Mouse (Mus musculus) liver, postnatal 0 days (tissue): ENCODE measurements around the gene Atad1. TPM values are rescaled to one million over a fixed set of nuclear protein-coding genes. Genes with fewer than 3 reads are reported as not detected.

Source experiments
- ATAC-seq: fragments of 200-750 bp; cut with Nextera tagmentation; 2 replicates; pipeline ENCODE4 v1.8.0; 2017; ENCODE audit warnings: mild to moderate bottlenecking, moderate library complexity
- DNase-seq: peaks from one replicate; pipeline ENCODE4 v3.0.0-alpha.2; 2016
- H3K27ac ChIP-seq: fragments of 300-500 bp; sonication (generic); 2 replicates; pipeline ENCODE4 v1.5.1; 2014; ENCODE audit warnings: antibody characterized with exemption, moderate library complexity, mild to moderate bottlenecking, low read depth
- H3K27me3 ChIP-seq: fragments of 300-500 bp; sonication (generic); 2 replicates; pipeline ENCODE4 v1.6.1; 2014; ENCODE audit warnings: low read length, control low read depth, mixed read lengths; ENCODE audit not compliant: insufficient read depth
- H3K36me3 ChIP-seq: fragments of 300-500 bp; sonication (generic); replicated peaks from 2 replicates; pipeline ENCODE4 v1.6.1; 2014; ENCODE audit warnings: mild to moderate bottlenecking, control low read depth, low read length, moderate library complexity, mixed read lengths; ENCODE audit not compliant: insufficient read depth
- H3K4me1 ChIP-seq: fragments of 300-500 bp; sonication (generic); 2 replicates; pipeline ENCODE4 v1.6.1; 2014; ENCODE audit warnings: antibody characterized with exemption, mild to moderate bottlenecking, control low read depth; ENCODE audit not compliant: insufficient read depth
- H3K4me2 ChIP-seq: fragments of 300-500 bp; sonication (generic); 2 replicates; pipeline ENCODE4 v1.6.1; 2014; ENCODE audit warnings: low read depth, mild to moderate bottlenecking, low read length, moderate library complexity, mixed read lengths
- H3K4me3 ChIP-seq: fragments of 300-500 bp; sonication (generic); 2 replicates; pipeline ENCODE4 v1.5.1; 2014; ENCODE audit warnings: low read depth, low read length
- H3K9ac ChIP-seq: fragments of 300-500 bp; sonication (generic); replicated peaks from 2 replicates; pipeline ENCODE4 v1.6.1; 2014; ENCODE audit warnings: mild to moderate bottlenecking, moderate library complexity
- H3K9me3 ChIP-seq: fragments of 300-500 bp; sonication (generic); 2 replicates; pipeline ENCODE4 v1.6.1; 2016; ENCODE audit warnings: mild to moderate bottlenecking, control low read depth, low read length, mixed read lengths
- CTCF ChIP-seq: sonication (generic); IDR thresholded peaks from 2 replicates; pipeline ENCODE4 v1.5.1; 2016; ENCODE audit warnings: antibody characterized with exemption, low read depth
- EP300 ChIP-seq: IDR thresholded peaks from 2 replicates; pipeline ENCODE4 v1.6.1; 2016; ENCODE audit warnings: antibody characterized with exemption, low read depth, mild to moderate bottlenecking
- WGBS: fragments of 180-500 bp; shearing (Covaris S2); extraction: QIAGEN DNeasy Blood & Tissue Kit; methylation state at CpG from one replicate; pipeline ENCODE4 v1.1.7; 2014; ENCODE audit not compliant: insufficient replicate concordance; 5-methylcytosine and 5-hydroxymethylcytosine counted together
- polyA plus RNA-seq: library from polyadenylated mRNA; unstranded; fragments of >200 nt; fragmentation: Nextera tagmentation; extraction: Ambion mirVana; gene quantifications from 2 replicates; pipeline ENCODE4 v1.2.1, GENCODE M21; 2015

Atad1 gene
- polyA plus RNA-seq, 1 experiment from 2014 or later: 25.9 TPM

- DNase-seq (peak; percentile 82), ATAC-seq (peak; percentile 93)
- Histone ChIP-seq H3K4me2 (no peak overlapping the region), H3K27me3 (no peaks in the 10 kb centered on the region), H3K9me3 (no peaks in the 10 kb centered on the region), H3K27ac (peak overlapping the region; percentile 94), H3K4me3 (no peak overlapping the region), H3K9ac (peak overlapping the region; percentile 50; the same call in 1 of the 2 replicates), H3K36me3 (no peaks in the 10 kb centered on the region), H3K4me1 (peaks cover 8% of the 10 kb centered on the region; the same call in 1 of the 2 replicates)
- WGBS: 42% methylated on average over 13 of the region's 13 CpGs
- TF ChIP-seq EP300 (peak; percentile 83), CTCF (no peak)
Measured at GRCm38 (mm10) chr19:32626768-32627331, 112.7 kb downstream of the Atad1 start.

GRCm38 (mm10) chr19:32622142-32622541 lies 117.4 kb downstream of the Atad1 start:
- Histone ChIP-seq H3K9me3 (no peaks in the 10 kb centered on the region), H3K27me3 (no peaks in the 10 kb centered on the region), H3K36me3 (no peaks in the 10 kb centered on the region), H3K4me3 (no peak overlapping the region), H3K4me2 (no peak overlapping the region), H3K4me1 (peaks cover 10% of the 10 kb centered on the region; the same call in 1 of the 2 replicates), H3K9ac (no peak overlapping the region), H3K27ac (peak overlapping the region; percentile 64)
- ATAC-seq (no peak), DNase-seq (no peak)
- TF ChIP-seq CTCF (no peak), EP300 (no peak)
- 54% methylated on average over 3 of the region's 3 CpGs for WGBS

Other genes with a start within 250 kb of the Atad1 start
- gene Papss2, start 144.0 kb downstream of the Atad1 start, polyA plus RNA-seq: 29.6 and 35.5 TPM in 2 replicates
- 5.1 and 5.9 TPM in 2 replicates for gene Pten, start 17.7 kb upstream of the Atad1 start, polyA plus RNA-seq